Mouse (Mus musculus) frontal cortex, postnatal 10 days (tissue): ENCODE measurements around the gene Zfp457.
A peak's percentile ranks its signal among the peaks of the same experiment; 100 is the strongest.
"Not testable (repeated sequence)": the region's sequence is repeated elsewhere in the genome, so short reads cannot be mapped to it uniquely, and the experiment has no call there.

ENCODE experiments used
- DNase-seq, 2 experiments: peaks; one replicate each; pipeline ENCODE4 v3.0.0; 2022; ENCODE audit warnings: low spot score in 2 of 2, mixed read lengths in 1 of 2

The Zfp457 gene

DNA sequence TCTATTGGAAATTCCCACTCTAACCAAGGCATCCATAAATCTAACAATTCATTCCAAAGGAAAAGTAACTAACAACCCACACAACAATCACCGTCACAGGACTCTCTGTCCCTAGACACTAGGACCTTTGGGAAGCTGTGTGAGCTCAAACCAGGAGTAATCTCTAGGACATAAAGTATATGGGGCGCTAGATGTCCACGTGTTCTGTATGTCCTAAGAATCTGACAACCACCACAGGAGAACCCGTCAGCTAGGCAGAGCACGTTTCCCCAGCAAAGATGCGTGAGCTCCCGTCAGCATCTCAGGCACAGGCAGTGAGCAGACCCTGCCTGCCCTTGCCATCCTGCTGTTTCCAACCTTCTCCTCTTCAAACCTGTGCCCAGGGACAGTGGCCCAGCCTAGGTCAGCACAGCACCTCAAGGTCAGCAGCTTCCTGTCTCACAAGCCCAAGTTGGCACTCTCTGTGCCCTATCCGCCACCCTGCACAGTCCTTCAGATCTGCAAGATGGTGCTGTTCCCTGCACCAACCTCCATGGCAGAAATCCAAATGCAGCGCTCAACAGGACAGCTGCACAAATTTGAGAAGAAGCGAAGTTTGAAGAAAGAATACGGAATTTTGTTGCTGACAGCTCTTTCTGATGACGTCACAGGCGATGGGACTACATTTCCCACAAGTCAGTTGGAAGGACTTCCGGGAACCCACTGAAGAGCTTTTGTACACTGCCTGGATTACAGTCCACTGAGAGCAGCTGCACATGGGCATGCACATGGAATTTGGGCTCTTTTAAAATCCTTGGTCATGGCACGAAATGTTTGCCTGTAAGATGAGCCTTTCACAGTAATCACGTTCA lies at the start of gene Zfp457:
Gene Zfp457, minus strand, starts transcription at position 664 of the 851 bp plus-strand sequence.
- peak; percentile 88 to 89 for DNase-seq

GRCm38 (mm10) chr13:67351854-67352253 lies 45.6 kb upstream of the Zfp457 start:
- DNase-seq: no peak

- DNase-seq: no peak
These were observed 37.1 kb upstream of the Zfp457 start for GRCm38 (mm10) chr13:67343422-67343821.

DNA sequence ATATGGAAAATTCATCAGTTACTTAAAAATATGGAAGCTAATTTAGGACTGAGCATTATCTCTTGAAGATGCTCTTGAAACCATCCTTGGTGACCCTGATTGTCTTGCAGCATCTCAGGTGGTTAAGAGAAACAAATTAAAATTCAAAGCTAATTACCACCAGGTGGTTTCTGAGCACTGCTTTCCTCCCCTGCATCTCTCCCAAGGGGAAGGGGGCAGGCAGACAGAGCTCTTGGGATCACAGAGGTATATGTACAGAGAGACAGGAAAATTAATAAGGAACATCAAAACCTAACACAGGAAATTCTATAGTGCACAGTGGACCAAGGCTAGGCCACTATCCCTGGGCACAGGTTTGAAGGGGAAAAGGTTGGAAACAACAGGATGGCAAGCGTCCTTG lies 26.6 kb upstream of the Zfp457 start:
- no peak for DNase-seq

DNA sequence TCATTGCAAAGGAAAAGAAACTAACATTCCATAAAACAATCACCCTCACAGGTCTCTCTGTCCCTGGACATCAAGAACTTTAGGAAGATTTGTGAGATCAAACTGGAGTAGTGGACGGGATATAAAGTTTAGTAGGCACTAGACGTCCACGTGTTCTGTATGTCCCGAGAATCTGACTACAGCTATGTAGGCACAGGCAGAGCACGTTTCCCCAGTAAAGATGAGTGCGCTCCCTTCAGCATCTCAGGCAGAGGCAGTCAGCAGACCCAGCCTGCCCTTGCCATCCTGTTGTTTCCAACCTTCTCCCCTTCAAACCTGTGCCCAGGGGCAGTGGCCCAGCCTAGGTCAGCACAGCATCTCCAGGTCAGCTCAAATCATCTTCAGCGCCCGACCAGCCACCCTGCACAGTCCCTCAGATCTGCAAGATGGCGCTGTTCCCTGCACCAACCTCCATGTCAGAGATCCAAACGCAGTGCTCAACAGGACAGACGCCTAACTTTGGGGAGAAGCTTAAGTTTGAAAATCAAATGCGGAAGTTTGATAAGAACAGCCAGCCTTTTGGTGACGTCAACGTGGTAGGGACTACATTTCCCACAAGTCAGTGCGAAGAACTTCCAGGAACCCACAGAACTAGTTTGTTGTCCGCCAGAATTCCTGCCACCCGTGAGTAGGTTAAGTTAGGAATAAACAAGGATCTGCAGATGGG lies 25.9 kb upstream of the Zfp457 start, which contains the start of gene Zfp595:
Gene Zfp595, minus strand, starts transcription at position 552 of the 706 bp plus-strand sequence.
- DNase-seq: peak; percentile 57 to 70

GRCm38 (mm10) chr13:67306718-67307117 lies 433 bp upstream of the Zfp457 start:
- no peak for DNase-seq

DNA sequence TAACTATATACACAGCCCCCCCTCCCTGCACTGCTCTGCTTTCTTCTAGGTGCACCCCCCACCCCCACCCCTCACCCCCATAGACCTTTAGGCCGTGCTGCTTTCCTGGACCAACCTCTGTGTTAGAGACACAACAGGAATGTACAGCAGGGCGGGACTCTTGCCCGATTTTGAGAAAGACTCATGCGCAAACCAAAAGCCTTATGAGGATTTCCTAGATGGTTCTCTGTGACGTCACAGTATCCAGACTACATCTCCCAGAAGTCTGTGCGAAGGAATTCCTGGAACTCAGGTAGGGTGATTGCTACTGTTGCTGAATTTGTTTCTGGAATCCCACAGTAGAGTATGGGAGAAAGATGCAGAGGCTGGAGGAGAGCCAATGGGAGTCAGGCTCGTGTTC lies 28.0 kb downstream of the Zfp457 start, which contains the start of gene Zfp458:
Gene Zfp458, minus strand, starts transcription at position 153 of the 400 bp plus-strand sequence.
- DNase-seq: no peak

DNA sequence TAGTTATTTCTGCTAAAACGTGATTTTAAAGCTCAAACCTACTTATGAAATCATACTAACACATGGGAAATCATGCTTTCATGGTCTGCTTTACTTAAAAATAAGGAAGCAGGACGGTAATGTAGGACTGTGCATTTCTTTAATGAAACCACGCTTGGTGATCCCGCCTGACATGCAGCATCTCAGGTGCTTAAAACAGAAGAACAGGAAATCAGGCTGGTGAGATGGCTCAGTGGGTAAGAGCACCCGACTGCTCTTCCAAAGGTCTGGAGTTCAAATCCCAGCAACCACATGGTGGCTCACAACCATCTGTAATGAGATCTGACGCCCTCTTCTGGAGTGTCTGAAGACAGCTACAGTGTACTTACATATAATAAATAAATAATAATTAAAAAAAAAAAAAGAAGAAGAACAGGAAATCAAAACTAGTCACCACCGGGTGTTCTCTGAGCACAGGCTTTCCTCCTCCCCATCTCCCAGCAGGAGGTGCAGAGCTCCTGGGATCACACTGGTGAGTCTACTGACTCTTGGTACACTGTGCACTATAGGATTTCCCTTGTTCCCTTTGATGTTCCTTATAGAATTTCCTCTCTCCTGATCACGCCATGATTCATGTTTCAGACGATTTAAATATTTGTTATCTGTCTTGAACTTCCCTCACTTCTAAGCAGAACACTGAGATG lies 36.8 kb downstream of the Zfp457 start:
- DNase-seq: not testable (repeated sequence)

GRCm38 (mm10) chr13:67268568-67269369 lies 37.5 kb downstream of the Zfp457 start:
- DNase-seq: peak; percentile 67 to 68
